Mouse (Mus musculus) gastrocnemius, postnatal 4 days (tissue): ENCODE data around the gene Wdr78. TPM values are rescaled to one million over a fixed set of nuclear protein-coding genes. Genes with fewer than 3 reads are reported as not detected.

Experiments
- total RNA-seq, 2 experiments: library from RNA; stranded (reverse); gene quantifications; 2 replicates each; pipeline ENCODE4 v1.2.3; 2021

Gene Wdr78
- total RNA-seq, 2 experiments from 2014 or later: 2.2 to 2.7 TPM

Other genes with a start within 250 kb of the Wdr78 start
- under 1 TPM in 1 of 2 experiments, not detected in 1; 0.39 TPM for gene Tctex1d1, start 135.9 kb downstream of the Wdr78 start, total RNA-seq
- not detected for gene Insl5, start 87.7 kb downstream of the Wdr78 start, total RNA-seq
- 10 to 100 TPM; 40.9 to 55.6 TPM for gene Mier1, start 165 bp downstream of the Wdr78 start, total RNA-seq
- gene Slc35d1, start 100.6 kb upstream of the Wdr78 start, total RNA-seq: 1 to 10 TPM; 7.8 to 8.9 TPM
- not detected for gene 4921539E11Rik, start 176.3 kb upstream of the Wdr78 start, total RNA-seq
- gene Oma1, start 199.3 kb upstream of the Wdr78 start, total RNA-seq: 10 to 100 TPM; 16.0 to 16.3 TPM